Mouse (Mus musculus): ENCODE data around the gene Klrc3. TPM values are rescaled to one million over a fixed set of nuclear protein-coding genes. Genes with fewer than 3 reads are reported as not detected.

The Klrc3 gene
- not detected for polyA plus RNA-seq (2012; fragmentation: generic; extraction: Trizol)

GRCm38 (mm10) chr6:129643237-129643636 is at the start of gene Klrc3:
Gene Klrc3, minus strand, starts transcription at chr6:129643337.

GRCm38 (mm10) chr6:129678873-129679272 is 35.7 kb upstream of the Klrc3 start, which contains the start of gene Klrc1:
Gene Klrc1, minus strand, starts transcription at chr6:129678973.

GRCm38 (mm10) chr6:129660589-129660988 is 17.5 kb upstream of the Klrc3 start, which contains the start of gene Klrc2:
Gene Klrc2, minus strand, starts transcription at chr6:129660689.

GRCm38 (mm10) chr6:129623735-129624134 is 19.4 kb downstream of the Klrc3 start, which contains the start of gene Klrk1:
Gene Klrk1, minus strand, starts transcription at chr6:129623864.

GRCm38 (mm10) chr6:129591508-129591907 is 51.6 kb downstream of the Klrc3 start, which contains the start of gene Klrd1:
Gene Klrd1, plus strand, starts transcription at chr6:129591782.

Other genes with a start within 250 kb of the Klrc3 start
- not detected for gene Clec1b, start 246.0 kb downstream of the Klrc3 start, polyA plus RNA-seq (2012; fragmentation: generic; extraction: Trizol)
- not detected for gene Clec9a, start 234.5 kb downstream of the Klrc3 start, polyA plus RNA-seq (2012; fragmentation: generic; extraction: Trizol)
- gene Clec1a, start 191.3 kb downstream of the Klrc3 start, polyA plus RNA-seq (2012; fragmentation: generic; extraction: Trizol): under 1 TPM in 1 of 2 experiments, not detected in 1; 0.02 TPM
- not detected for gene Olr1, start 136.2 kb downstream of the Klrc3 start, polyA plus RNA-seq (2012; fragmentation: generic; extraction: Trizol)
- not detected for gene Tmem52b, start 130.8 kb downstream of the Klrc3 start, polyA plus RNA-seq (2012; fragmentation: generic; extraction: Trizol)
- 100 to 1,000 TPM in 1 of 2 experiments, 10 to 100 TPM in 1; 28.5 to 108 TPM for gene Gabarapl1, start 110.2 kb downstream of the Klrc3 start, polyA plus RNA-seq (2012; fragmentation: generic; extraction: Trizol)
- not detected for gene Klre1, start 65.4 kb downstream of the Klrc3 start, polyA plus RNA-seq (2012; fragmentation: generic; extraction: Trizol)
- gene Klrd1, start 51.6 kb downstream of the Klrc3 start, polyA plus RNA-seq (2012; fragmentation: generic; extraction: Trizol): not detected
- gene Klrk1, start 19.5 kb downstream of the Klrc3 start, polyA plus RNA-seq (2012; fragmentation: generic; extraction: Trizol): not detected
- gene Klrc2, start 17.4 kb upstream of the Klrc3 start, polyA plus RNA-seq (2012; fragmentation: generic; extraction: Trizol): not detected
- gene Klrc1, start 35.6 kb upstream of the Klrc3 start, polyA plus RNA-seq (2012; fragmentation: generic; extraction: Trizol): not detected
- gene Klri1, start 73.8 kb upstream of the Klrc3 start, polyA plus RNA-seq (2012; fragmentation: generic; extraction: Trizol): not detected
- not detected for gene Klri2, start 97.1 kb upstream of the Klrc3 start, polyA plus RNA-seq (2012; fragmentation: generic; extraction: Trizol)
- gene Gm156, start 140.9 kb upstream of the Klrc3 start, polyA plus RNA-seq (2012; fragmentation: generic; extraction: Trizol): not detected
- gene Gm17631, start 219.3 kb upstream of the Klrc3 start, polyA plus RNA-seq (2012; fragmentation: generic; extraction: Trizol): not detected
- under 1 TPM in 1 of 2 experiments, not detected in 1; 0.08 TPM for gene Klra17, start 233.3 kb upstream of the Klrc3 start, polyA plus RNA-seq (2012; fragmentation: generic; extraction: Trizol)

Data from C3H10T1/2 (cell line).